Mouse (Mus musculus): ENCODE measurements around the gene Iqgap1. TPM values are rescaled to one million over a fixed set of nuclear protein-coding genes. Genes with fewer than 3 reads are reported as not detected.

Iqgap1 gene
- total and polyA plus RNA-seq, 2 experiments from 2014 or later: 23.6 to 39.8 TPM

GRCm38 (mm10) chr7:80860227-80860626 is 34.5 kb upstream of the Iqgap1 start:
- H3K27ac ChIP-seq (ENCODE audit: low read depth): no peak overlapping the region
- no peaks in the 10 kb centered on the region for H3K9me3 ChIP-seq (replicated peaks; ENCODE audit: control insufficient read depth, low read length)
- peaks cover 23% of the 10 kb centered on the region for H3K4me1 ChIP-seq (ENCODE audit: control insufficient read depth, insufficient read depth)
- DNase-seq (ENCODE audit: low spot score) (peak; percentile 55), ATAC-seq (ENCODE audit: insufficient read depth, low read depth) (peak; percentile 39)
- H3K4me3 ChIP-seq (ENCODE audit: low read depth, low read length): peak overlapping the region; percentile 89
- no peak for TF ChIP-seq CTCF (IDR thresholded peaks at IDR 0.05; ENCODE audit: low read depth)
- TF ChIP-seq EP300 (IDR thresholded peaks at IDR 0.05; ENCODE audit: low read depth): no peak
- peak overlapping the region; percentile 76 for H3K4me2 ChIP-seq (ENCODE audit: low read depth, low read length)
- H3K36me3 ChIP-seq (replicated peaks; ENCODE audit: control insufficient read depth, insufficient read depth, low read length): peaks cover 19% of the 10 kb centered on the region
- under 1% methylated on average over 13 of the region's 13 CpGs for WGBS
- 0 out of 2 replicates have a peak overlapping the region, but pooled peaks have one; percentile 22 for H3K9ac ChIP-seq (replicated peaks; ENCODE audit: low read depth, low read length)
- no peaks in the 10 kb centered on the region for H3K27me3 ChIP-seq (ENCODE audit: control insufficient read depth, insufficient read depth, low read length)

- Histone ChIP-seq H3K9me3 (replicated peaks; ENCODE audit: control insufficient read depth, low read length) (no peaks in the 10 kb centered on the region), H3K36me3 (replicated peaks; ENCODE audit: control insufficient read depth, insufficient read depth, low read length) (no peaks in the 10 kb centered on the region), H3K4me1 (ENCODE audit: control insufficient read depth, insufficient read depth) (peaks cover 8% of the 10 kb centered on the region), H3K27ac (ENCODE audit: low read depth) (no peak overlapping the region), H3K9ac (replicated peaks; ENCODE audit: low read depth, low read length) (no peak overlapping the region), H3K4me3 (ENCODE audit: low read depth, low read length) (no peak overlapping the region), H3K27me3 (ENCODE audit: control insufficient read depth, insufficient read depth, low read length) (no peaks in the 10 kb centered on the region), H3K4me2 (ENCODE audit: low read depth, low read length) (no peak overlapping the region)
- 11% methylated on average over 6 of the region's 6 CpGs for WGBS
- DNase-seq (ENCODE audit: low spot score) (peak; percentile 71), ATAC-seq (ENCODE audit: insufficient read depth, low read depth) (no peak)
- TF ChIP-seq EP300 (IDR thresholded peaks at IDR 0.05; ENCODE audit: low read depth) (no peak), CTCF (IDR thresholded peaks at IDR 0.05; ENCODE audit: low read depth) (peak; percentile 88)
These were observed 31.4 kb upstream of the Iqgap1 start for GRCm38 (mm10) chr7:80857181-80857580.

GRCm38 (mm10) chr7:80855316-80855715 is 29.5 kb upstream of the Iqgap1 start:
- Histone ChIP-seq H3K4me3 (ENCODE audit: low read depth, low read length) (no peak overlapping the region), H3K27ac (ENCODE audit: low read depth) (no peak overlapping the region), H3K9ac (replicated peaks; ENCODE audit: low read depth, low read length) (no peak overlapping the region), H3K27me3 (ENCODE audit: control insufficient read depth, insufficient read depth, low read length) (no peaks in the 10 kb centered on the region), H3K36me3 (replicated peaks; ENCODE audit: control insufficient read depth, insufficient read depth, low read length) (no peaks in the 10 kb centered on the region), H3K9me3 (replicated peaks; ENCODE audit: control insufficient read depth, low read length) (no peaks in the 10 kb centered on the region), H3K4me2 (ENCODE audit: low read depth, low read length) (no peak overlapping the region), H3K4me1 (ENCODE audit: control insufficient read depth, insufficient read depth) (no peaks in the 10 kb centered on the region)
- ATAC-seq (ENCODE audit: insufficient read depth, low read depth): no peak
- TF ChIP-seq EP300 (IDR thresholded peaks at IDR 0.05; ENCODE audit: low read depth) (no peak), CTCF (IDR thresholded peaks at IDR 0.05; ENCODE audit: low read depth) (no peak)
- no peak for DNase-seq (ENCODE audit: low spot score)

GRCm38 (mm10) chr7:80853218-80853617 is 27.4 kb upstream of the Iqgap1 start:
- no peak overlapping the region for H3K9ac ChIP-seq (replicated peaks; ENCODE audit: low read depth, low read length)
- no peaks in the 10 kb centered on the region for H3K36me3 ChIP-seq (replicated peaks; ENCODE audit: control insufficient read depth, insufficient read depth, low read length)
- DNase-seq (ENCODE audit: low spot score) (no peak), ATAC-seq (ENCODE audit: insufficient read depth, low read depth) (no peak)
- no peaks in the 10 kb centered on the region for H3K27me3 ChIP-seq (ENCODE audit: control insufficient read depth, insufficient read depth, low read length)
- 95% methylated on average over 3 of the region's 3 CpGs for WGBS
- H3K4me3 ChIP-seq (ENCODE audit: low read depth, low read length): no peak overlapping the region
- no peak overlapping the region for H3K27ac ChIP-seq (ENCODE audit: low read depth)
- no peak overlapping the region for H3K4me2 ChIP-seq (ENCODE audit: low read depth, low read length)
- TF ChIP-seq CTCF (IDR thresholded peaks at IDR 0.05; ENCODE audit: low read depth) (no peak), EP300 (IDR thresholded peaks at IDR 0.05; ENCODE audit: low read depth) (no peak)
- H3K4me1 ChIP-seq (ENCODE audit: control insufficient read depth, insufficient read depth): peaks cover 3% of the 10 kb centered on the region; the same call in 1 of the 2 replicates
- H3K9me3 ChIP-seq (replicated peaks; ENCODE audit: control insufficient read depth, low read length): no peaks in the 10 kb centered on the region

- 69% methylated on average over 5 of the region's 5 CpGs for WGBS
- Histone ChIP-seq H3K4me2 (ENCODE audit: low read depth, low read length) (no peak overlapping the region), H3K4me1 (ENCODE audit: control insufficient read depth, insufficient read depth) (peaks cover 3% of the 10 kb centered on the region; the same call in 1 of the 2 replicates), H3K36me3 (replicated peaks; ENCODE audit: control insufficient read depth, insufficient read depth, low read length) (no peaks in the 10 kb centered on the region), H3K4me3 (ENCODE audit: low read depth, low read length) (no peak overlapping the region), H3K9me3 (replicated peaks; ENCODE audit: control insufficient read depth, low read length) (no peaks in the 10 kb centered on the region), H3K27me3 (ENCODE audit: control insufficient read depth, insufficient read depth, low read length) (no peaks in the 10 kb centered on the region), H3K9ac (replicated peaks; ENCODE audit: low read depth, low read length) (no peak overlapping the region), H3K27ac (ENCODE audit: low read depth) (no peak overlapping the region)
- no peak for DNase-seq (ENCODE audit: low spot score)
- ATAC-seq (ENCODE audit: insufficient read depth, low read depth): no peak
- TF ChIP-seq EP300 (IDR thresholded peaks at IDR 0.05; ENCODE audit: low read depth): no peak
- no peak for TF ChIP-seq CTCF (IDR thresholded peaks at IDR 0.05; ENCODE audit: low read depth)
These were observed 24.7 kb upstream of the Iqgap1 start for GRCm38 (mm10) chr7:80850520-80850919.

GRCm38 (mm10) chr7:80849710-80850109 is 23.9 kb upstream of the Iqgap1 start:
- Histone ChIP-seq H3K4me1 (ENCODE audit: control insufficient read depth, insufficient read depth) (peaks cover 3% of the 10 kb centered on the region; the same call in 1 of the 2 replicates), H3K9me3 (replicated peaks; ENCODE audit: control insufficient read depth, low read length) (no peaks in the 10 kb centered on the region), H3K9ac (replicated peaks; ENCODE audit: low read depth, low read length) (peak overlapping the region; percentile 18; the same call in 1 of the 2 replicates), H3K27me3 (ENCODE audit: control insufficient read depth, insufficient read depth, low read length) (no peaks in the 10 kb centered on the region), H3K27ac (ENCODE audit: low read depth) (peak overlapping the region; percentile 67), H3K4me3 (ENCODE audit: low read depth, low read length) (0 out of 2 replicates have a peak overlapping the region, but pooled peaks have one; percentile 9), H3K36me3 (replicated peaks; ENCODE audit: control insufficient read depth, insufficient read depth, low read length) (no peaks in the 10 kb centered on the region), H3K4me2 (ENCODE audit: low read depth, low read length) (peak overlapping the region; percentile 30)
- TF ChIP-seq CTCF (IDR thresholded peaks at IDR 0.05; ENCODE audit: low read depth) (peak; percentile 96), EP300 (IDR thresholded peaks at IDR 0.05; ENCODE audit: low read depth) (peak; percentile 49; the same call in 1 of the 2 replicates)
- 10% methylated on average over 4 of the region's 4 CpGs for WGBS
- ATAC-seq (ENCODE audit: insufficient read depth, low read depth) (peak; percentile 88), DNase-seq (ENCODE audit: low spot score) (peak; percentile 90)

Data from heart, postnatal 0 days (tissue).